Comparison of ENCODE assay signal across 12 mouse cellular contexts in the genomic region with DNA sequence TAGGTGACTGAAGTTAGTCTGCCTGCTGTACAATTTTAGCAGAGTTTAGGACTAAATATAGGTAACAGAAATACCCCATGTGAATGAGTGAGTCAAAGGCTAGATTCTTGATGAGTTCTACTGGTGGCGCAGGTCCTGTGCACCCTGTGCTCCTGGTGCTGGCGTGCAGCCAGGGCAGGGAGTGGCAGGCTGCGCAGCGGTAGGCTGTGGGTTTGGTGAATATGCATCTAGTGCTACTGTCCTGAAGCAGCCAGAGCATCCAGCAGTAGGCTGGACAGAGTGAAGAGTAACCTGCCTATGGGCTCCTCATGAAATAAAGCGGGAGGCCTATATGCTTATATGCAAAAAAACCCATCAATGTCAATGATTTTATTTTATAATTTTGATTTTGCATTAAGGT.
DNase-seq lines count a peak whose midpoint lies in the region; ATAC-seq and TF ChIP-seq lines count a peak whose summit lies in the region.
"Had no signal": no experiment of that assay in that cellular context is flagged by ENCODE, and none has a peak within 500 bp of the region (broad histone marks: within the 10 kb centered on the region; RNA-seq: fewer than 3 reads in every experiment).

No protein-coding gene starts in this region.

- no peaks in the 10 kb centered on the region for H3K36me3 ChIP-seq in intestine, embryonic 16.5 days (ENCODE audit: control insufficient read depth, insufficient read depth, low read length)
- H3K36me3 ChIP-seq in intestine, postnatal 0 days (ENCODE audit: control insufficient read depth, insufficient read depth), result peaks cover 6% of the 10 kb centered on the region; the same call in 1 of the 2 replicates

- 74% methylated on average over 5 of the region's 5 CpGs for WGBS in intestine, embryonic 16.5 days
- WGBS in intestine, postnatal 0 days, result 57% methylated on average over 5 of the region's 5 CpGs

- H3K9me3 ChIP-seq in intestine, embryonic 16.5 days (ENCODE audit: control insufficient read depth, low read length), result no peaks in the 10 kb centered on the region
- H3K9me3 ChIP-seq in intestine, postnatal 0 days (ENCODE audit: control insufficient read depth), result no peaks in the 10 kb centered on the region
- H3K9me3 ChIP-seq: hindbrain, embryonic 12.5 days had no signal

- H3K4me3 ChIP-seq in intestine, embryonic 16.5 days (ENCODE audit: low read length), result no peak overlapping the region
- H3K4me3 ChIP-seq in intestine, postnatal 0 days (ENCODE audit: low read depth, low read length), result no peak overlapping the region
- H3K4me3 ChIP-seq: hindbrain, embryonic 12.5 days had no signal

- peak; percentile 41; the same call in 1 of the 2 replicates for ATAC-seq in intestine, embryonic 16.5 days
- no peak for ATAC-seq in intestine, postnatal 0 days
- peak; percentile 31 for ATAC-seq in CD4-positive, CD25-positive, alpha-beta regulatory T cell, adult 4 months
- ATAC-seq in monocyte, adult 5-6 weeks (replicated peaks; ENCODE audit: insufficient number of reproducible peaks, low FRiP score, low TSS enrichment, poor library complexity, severe bottlenecking), result no peak

- H3K4me1 ChIP-seq in intestine, embryonic 16.5 days (ENCODE audit: control insufficient read depth, insufficient read depth, low read length), result 0 out of 2 replicates have a peak, but pooled peaks cover 2% of the 10 kb centered on the region
- H3K4me1 ChIP-seq in intestine, postnatal 0 days (replicated peaks; ENCODE audit: control insufficient read depth, insufficient read depth, low read length), result 0 out of 2 replicates have a peak, but pooled peaks cover 3% of the 10 kb centered on the region

- DNase-seq in cerebellum, postnatal 10 days, result peak; percentile 29 to 50
- DNase-seq in cerebellum, adult 8-10 months, result no peak
- DNase-seq in kidney, postnatal 14 days, result peak; percentile 72
- DNase-seq in gastrocnemius, postnatal 14 days, result no peak
- DNase-seq: adrenal gland, adult 8-10 months; B cell, adult 2 months; liver had no signal

- no peaks in the 10 kb centered on the region for H3K27me3 ChIP-seq in intestine, embryonic 16.5 days (replicated peaks; ENCODE audit: control insufficient read depth, insufficient read depth, low read length)
- no peaks in the 10 kb centered on the region for H3K27me3 ChIP-seq in intestine, postnatal 0 days (replicated peaks; ENCODE audit: control insufficient read depth, insufficient read depth, low read length)
- H3K27me3 ChIP-seq: hindbrain, embryonic 12.5 days had no signal

- H3K9ac ChIP-seq in intestine, embryonic 16.5 days (ENCODE audit: low read depth, low read length), result no peak overlapping the region
- H3K9ac ChIP-seq in intestine, postnatal 0 days (ENCODE audit: low read depth, low read length), result no peak overlapping the region
- H3K9ac ChIP-seq: hindbrain, embryonic 12.5 days had no signal

- no peak for TF ChIP-seq CTCF in intestine, postnatal 0 days (IDR thresholded peaks at IDR 0.05; ENCODE audit: low read depth)

- no peak overlapping the region for H3K4me2 ChIP-seq in intestine, embryonic 16.5 days (ENCODE audit: low read depth, low read length)
- H3K4me2 ChIP-seq in intestine, postnatal 0 days (replicated peaks; ENCODE audit: low read depth), result no peak overlapping the region
- H3K4me2 ChIP-seq: hindbrain, embryonic 12.5 days had no signal

- intact Hi-C loops in gastrocnemius, postnatal 14 days (cut with DNase I; ENCODE audit: low total_unique reads), result no loop called here

- H3K27ac ChIP-seq in intestine, embryonic 16.5 days (ENCODE audit: low read length), result no peak overlapping the region
- no peak overlapping the region for H3K27ac ChIP-seq in intestine, postnatal 0 days (ENCODE audit: low read depth, low read length)
- H3K27ac ChIP-seq: hindbrain, embryonic 12.5 days had no signal

Comparison
In these comparisons a context has a peak if more than half of its experiments do, and no peak if none do; other contexts are left out.
1. DNase-seq: peak in cerebellum, postnatal 10 days (2 of 2) and kidney, postnatal 14 days (single experiment); none in cerebellum, adult 8-10 months (single experiment) and gastrocnemius, postnatal 14 days (single experiment).
2. ATAC-seq: peak in intestine, embryonic 16.5 days (single experiment) and CD4-positive, CD25-positive, alpha-beta regulatory T cell, adult 4 months (single experiment); none in intestine, postnatal 0 days (single experiment) and monocyte, adult 5-6 weeks (single experiment).